Mouse (Mus musculus) lung, adult 18-20 months (tissue): ENCODE measurements around the gene Ccdc103.

Source experiments
- DNase-seq, 2 experiments: peaks; one replicate each; pipeline ENCODE4 v3.0.0; 2022; ENCODE audit warnings: mixed read lengths in 2 of 2

Ccdc103 gene

GRCm38 (mm10) chr11:102880585-102881313 lies at the start of gene Ccdc103, which contains the start of gene Eftud2:
Ccdc103 (plus strand) TSS chr11:102881204.
Eftud2 (minus strand) TSS chr11:102880985.
- peak; percentile 90 to 93 for DNase-seq

GRCm38 (mm10) chr11:102832700-102833297 lies 48.2 kb upstream of the Ccdc103 start:
- DNase-seq = no peak

- peak in 1 of 2 experiments; percentile 26 for DNase-seq
These were observed 46.8 kb upstream of the Ccdc103 start for GRCm38 (mm10) chr11:102834219-102834618.

- DNase-seq = no peak
These were observed 45.5 kb upstream of the Ccdc103 start, which contains the start of gene Higd1b for GRCm38 (mm10) chr11:102835549-102835948. Higd1b (plus strand) TSS chr11:102835849.

- no peak for DNase-seq
These were observed 44.9 kb upstream of the Ccdc103 start for GRCm38 (mm10) chr11:102836146-102836545.

- DNase-seq = no peak
These were observed 43.6 kb upstream of the Ccdc103 start for GRCm38 (mm10) chr11:102837385-102837784.

- DNase-seq = peak; percentile 6 to 12
These were observed 42.9 kb upstream of the Ccdc103 start for GRCm38 (mm10) chr11:102838126-102838525.

- DNase-seq = no peak
These were observed 42.3 kb upstream of the Ccdc103 start for GRCm38 (mm10) chr11:102838616-102839150.

GRCm38 (mm10) chr11:102845926-102846325 lies 35.1 kb upstream of the Ccdc103 start:
- no peak for DNase-seq

- DNase-seq = peak; percentile 48
These were observed 29.1 kb upstream of the Ccdc103 start for GRCm38 (mm10) chr11:102851883-102852282.

GRCm38 (mm10) chr11:102853760-102854159 lies 27.2 kb upstream of the Ccdc103 start:
- DNase-seq = no peak

GRCm38 (mm10) chr11:102855941-102856340 lies 25.1 kb upstream of the Ccdc103 start:
- DNase-seq = no peak

- DNase-seq = no peak
These were observed 22.1 kb upstream of the Ccdc103 start for GRCm38 (mm10) chr11:102858951-102859350.

GRCm38 (mm10) chr11:102859933-102860332 lies 21.1 kb upstream of the Ccdc103 start:
- DNase-seq = no peak

- peak; percentile 42 to 54 for DNase-seq
These were observed 16.7 kb upstream of the Ccdc103 start for GRCm38 (mm10) chr11:102864272-102864671.

- no peak for DNase-seq
These were observed 6.1 kb upstream of the Ccdc103 start for GRCm38 (mm10) chr11:102874801-102875334.

GRCm38 (mm10) chr11:102879558-102879957 lies 1.4 kb upstream of the Ccdc103 start:
- no peak for DNase-seq

GRCm38 (mm10) chr11:102881314-102882198 lies 552 bp downstream of the Ccdc103 start:
- no peak for DNase-seq

- DNase-seq = no peak
These were observed 3.7 kb downstream of the Ccdc103 start, which contains the start of gene Fam187a for GRCm38 (mm10) chr11:102884616-102885219. Fam187a (plus strand) TSS chr11:102885169.

- no peak for DNase-seq
These were observed 6.4 kb downstream of the Ccdc103 start for GRCm38 (mm10) chr11:102887433-102887832.

- no peak for DNase-seq
These were observed 7.1 kb downstream of the Ccdc103 start for GRCm38 (mm10) chr11:102888135-102888534.

- DNase-seq = no peak
These were observed 9.1 kb downstream of the Ccdc103 start for GRCm38 (mm10) chr11:102890096-102890495.
